ENCODE assay signal across 8 mouse cellular contexts in genomic region chr2:120970045-120970539, GRCm38 (mm10). TPM values are rescaled to one million over a fixed set of nuclear protein-coding genes. Genes with fewer than 3 reads are reported as not detected.
DNase-seq lines count a peak whose midpoint lies in the region; ATAC-seq lines count a peak whose summit lies in the region.

No protein-coding gene starts in this region.

- intact Hi-C loops in heart, postnatal 10 days (cut with DNase I) = loop anchor here (5.0 kb wide), 1 partner anchor 37 kb away; the partner anchor contains the start of gene Ccndbp1

- peak; percentile 90 for DNase-seq in heart, adult 11 months
- no peak for DNase-seq in heart, postnatal 10 days
- DNase-seq in urinary bladder, postnatal 25 days (ENCODE audit: low spot score) = peak; percentile 12
- no peak for DNase-seq in urinary bladder, postnatal 4 days (ENCODE audit: low spot score in 2 of 2)
- DNase-seq in liver, embryonic 11.5 days (ENCODE audit: low spot score) = peak; percentile 45
- DNase-seq in embryo, embryonic 11 days = no peak

- whole genome bisulfite sequencing in heart, embryonic 14.5 days = under 1% methylated on average over 23 of the region's 23 CpGs
- WGBS in liver, embryonic 11.5 days = under 1% methylated on average over 23 of the region's 23 CpGs
- under 1% methylated on average over 22 of the region's 23 CpGs for WGBS in stomach, embryonic 14.5 days

- ATAC-seq in heart, embryonic 14.5 days (ENCODE audit: insufficient number of reproducible peaks, insufficient read depth, low FRiP score, low read depth) = no peak
- peak; percentile 39 for ATAC-seq in liver, embryonic 11.5 days (replicated peaks; ENCODE audit: low FRiP score)
- 0 out of 2 replicates have a peak, but pooled peaks have one; percentile 60 for ATAC-seq in stomach, embryonic 14.5 days (ENCODE audit: insufficient number of reproducible peaks, insufficient read depth, low FRiP score, low read depth)

- H3K9me3 ChIP-seq in heart, embryonic 14.5 days (ENCODE audit: control insufficient read depth, low read length) = no peaks in the 10 kb centered on the region
- H3K9me3 ChIP-seq in liver, embryonic 11.5 days (ENCODE audit: control insufficient read depth, low read length) = no peaks in the 10 kb centered on the region
- H3K9me3 ChIP-seq in stomach, embryonic 14.5 days (ENCODE audit: control insufficient read depth, low read depth, low read length) = no peaks in the 10 kb centered on the region

- H3K27me3 ChIP-seq in heart, embryonic 14.5 days (ENCODE audit: control insufficient read depth, insufficient read depth, low read length) = no peaks in the 10 kb centered on the region
- H3K27me3 ChIP-seq in liver, embryonic 11.5 days (replicated peaks; ENCODE audit: control insufficient read depth, insufficient read depth, low read length) = no peaks in the 10 kb centered on the region
- H3K27me3 ChIP-seq in stomach, embryonic 14.5 days (ENCODE audit: control insufficient read depth, insufficient read depth, low read length) = no peaks in the 10 kb centered on the region

- H3K4me2 ChIP-seq in heart, embryonic 14.5 days (ENCODE audit: low read length) = peak overlapping the region; percentile 79
- peak overlapping the region; percentile 78 for H3K4me2 ChIP-seq in liver, embryonic 11.5 days
- H3K4me2 ChIP-seq in stomach, embryonic 14.5 days (replicated peaks; ENCODE audit: low read depth, low read length) = peak overlapping the region; percentile 52

- peak overlapping the region; percentile 86 for H3K9ac ChIP-seq in heart, embryonic 14.5 days (ENCODE audit: low read length)
- H3K9ac ChIP-seq in liver, embryonic 11.5 days (ENCODE audit: low read depth, low read length) = peak overlapping the region; percentile 82
- H3K9ac ChIP-seq in stomach, embryonic 14.5 days (replicated peaks; ENCODE audit: low read depth, low read length) = peak overlapping the region; percentile 79

- peak overlapping the region; percentile 75 to 82 for H3K27ac ChIP-seq in heart, embryonic 14.5 days (replicated peaks in 1 of 2; ENCODE audit: control insufficient read depth in 1 of 2, insufficient read depth in 1 of 2, low read depth in 2 of 2, low read length in 2 of 2)
- peak overlapping the region; percentile 75 for H3K27ac ChIP-seq in liver, embryonic 11.5 days (ENCODE audit: low read depth, low read length)
- H3K27ac ChIP-seq in stomach, embryonic 14.5 days (ENCODE audit: low read length) = peak overlapping the region; percentile 76

- 0 out of 2 replicates have a peak, but pooled peaks cover 8% of the 10 kb centered on the region for H3K36me3 ChIP-seq in heart, embryonic 14.5 days (ENCODE audit: control insufficient read depth, insufficient read depth, low read length)
- no peaks in the 10 kb centered on the region for H3K36me3 ChIP-seq in liver, embryonic 11.5 days (ENCODE audit: control insufficient read depth, insufficient read depth, low read length)
- H3K36me3 ChIP-seq in stomach, embryonic 14.5 days (ENCODE audit: control insufficient read depth, insufficient read depth, low read length) = no peaks in the 10 kb centered on the region

- peak overlapping the region; percentile 83 to 92 for H3K4me3 ChIP-seq in heart, embryonic 14.5 days (ENCODE audit: control insufficient read depth in 1 of 2, insufficient read depth in 1 of 2, low read depth in 1 of 2, low read length in 2 of 2)
- H3K4me3 ChIP-seq in liver, embryonic 11.5 days (ENCODE audit: low read depth, low read length) = peak overlapping the region; percentile 75
- H3K4me3 ChIP-seq in stomach, embryonic 14.5 days (ENCODE audit: low read depth, low read length) = peak overlapping the region; percentile 82

- H3K4me1 ChIP-seq in heart, embryonic 14.5 days (ENCODE audit: control insufficient read depth in 2 of 2, insufficient read depth in 2 of 2, low read length in 2 of 2) = peaks cover 2 to 9% of the 10 kb centered on the region in 2 experiments; a peak in 3 of 4 replicates
- peaks cover 9% of the 10 kb centered on the region for H3K4me1 ChIP-seq in liver, embryonic 11.5 days (replicated peaks; ENCODE audit: control insufficient read depth, insufficient read depth, low read length)
- no peaks in the 10 kb centered on the region for H3K4me1 ChIP-seq in stomach, embryonic 14.5 days (ENCODE audit: control insufficient read depth, insufficient read depth, low read length)

RNA-seq across cellular contexts. Expression of gene Ubr1, which starts 0.4 kb away (rescaled TPM):
- total RNA-seq in heart, postnatal 10 days (2021) = 10 to 100 TPM; 25.9 to 31.9 TPM
- polyA plus RNA-seq in heart, embryonic 14.5 days (2014; fragmentation: Nextera tagmentation; extraction: Ambion mirVana) = 19.7 and 24.4 TPM in 2 replicates
- 22.3 and 23.4 TPM in 2 replicates for polyA plus RNA-seq in liver, embryonic 11.5 days (2014; fragmentation: Nextera tagmentation; extraction: Ambion mirVana)
- 30.7 and 32.6 TPM in 2 replicates for polyA plus RNA-seq in stomach, embryonic 14.5 days (2014; fragmentation: Nextera tagmentation; extraction: Ambion mirVana)

RNA-seq across cellular contexts. Expression of gene Tmem62, which starts 6.7 kb away (rescaled TPM):
- 1 to 10 TPM; 3.3 to 5.0 TPM for total RNA-seq in heart, postnatal 10 days (2021)
- 2.1 and 3.9 TPM in 2 replicates for polyA plus RNA-seq in heart, embryonic 14.5 days (2014; fragmentation: Nextera tagmentation; extraction: Ambion mirVana)
- polyA plus RNA-seq in liver, embryonic 11.5 days (2014; fragmentation: Nextera tagmentation; extraction: Ambion mirVana) = 3.0 and 3.7 TPM in 2 replicates
- 4.2 and 5.6 TPM in 2 replicates for polyA plus RNA-seq in stomach, embryonic 14.5 days (2014; fragmentation: Nextera tagmentation; extraction: Ambion mirVana)

RNA-seq across cellular contexts. Expression of gene Ccndbp1, which starts 38.1 kb away (rescaled TPM):
- total RNA-seq in heart, postnatal 10 days (2021) = 10 to 100 TPM; 28.4 to 31.7 TPM
- 43.7 and 46.9 TPM in 2 replicates for polyA plus RNA-seq in heart, embryonic 14.5 days (2014; fragmentation: Nextera tagmentation; extraction: Ambion mirVana)
- polyA plus RNA-seq in liver, embryonic 11.5 days (2014; fragmentation: Nextera tagmentation; extraction: Ambion mirVana) = 42.6 and 45.0 TPM in 2 replicates
- 37.2 and 41.8 TPM in 2 replicates for polyA plus RNA-seq in stomach, embryonic 14.5 days (2014; fragmentation: Nextera tagmentation; extraction: Ambion mirVana)

Comparison
In these comparisons a context has a peak if more than half of its experiments do, and no peak if none do; other contexts are left out.
1. DNase-seq: peak in heart, adult 11 months (single experiment), urinary bladder, postnatal 25 days (single experiment) and liver, embryonic 11.5 days (single experiment); none in heart, postnatal 10 days (0 of 2), urinary bladder, postnatal 4 days (0 of 2) and embryo, embryonic 11 days (single experiment).
2. Peak in every context shown above with its lines, with median percentiles within 50 percentile points of each other: H3K27ac ChIP-seq, H3K4me2 ChIP-seq, H3K4me3 ChIP-seq and H3K9ac ChIP-seq.